Mouse (Mus musculus): ENCODE data around the gene Sstr4. TPM values are rescaled to one million over a fixed set of nuclear protein-coding genes. Genes with fewer than 3 reads are reported as not detected.

The Sstr4 gene
- polyA plus RNA-seq, 1 experiment from 2014 or later = 0.72 TPM

DNA sequence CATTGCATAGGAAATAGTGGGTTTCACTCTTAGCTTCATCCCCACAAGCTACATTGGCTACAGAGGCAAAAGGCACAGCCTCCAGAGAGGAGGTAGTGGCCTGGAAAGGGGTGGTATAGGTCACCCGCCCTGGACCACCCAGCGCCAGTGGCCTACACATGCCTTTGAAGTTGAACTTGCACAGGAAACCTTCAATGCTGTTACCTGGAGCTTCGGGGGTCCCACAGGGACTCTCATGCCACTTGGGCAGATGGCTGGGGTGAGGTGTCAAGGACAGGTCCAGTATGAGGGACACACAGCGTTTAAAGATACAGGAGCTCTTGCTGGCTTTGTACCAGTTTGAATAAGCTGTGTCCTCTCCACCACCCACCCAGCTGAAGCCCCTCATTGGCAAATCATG is 47.6 kb downstream of the Sstr4 start:
- Histone ChIP-seq H3K36me3 (ENCODE audit: insufficient read depth, low read length) (no peaks in the 10 kb centered on the region), H3K4me1 (ENCODE audit: insufficient read depth, low read length) (peaks cover 15% of the 10 kb centered on the region; the same call in 1 of the 2 replicates), H3K27me3 (ENCODE audit: insufficient read depth, low read length) (no peaks in the 10 kb centered on the region), H3K9ac (replicated peaks; ENCODE audit: low read length) (peak overlapping the region; percentile 60), H3K4me2 (replicated peaks; ENCODE audit: low read depth, low read length) (peak overlapping the region; percentile 36), H3K9me3 (ENCODE audit: low read length) (no peaks in the 10 kb centered on the region), H3K27ac (ENCODE audit: low read length) (peak overlapping the region; percentile 90), H3K4me3 (ENCODE audit: low read length) (peak overlapping the region; percentile 39)
- 72% methylated on average over 4 of the region's 4 CpGs for WGBS
- ATAC-seq (ENCODE audit: low FRiP score, low TSS enrichment) = no peak

DNA sequence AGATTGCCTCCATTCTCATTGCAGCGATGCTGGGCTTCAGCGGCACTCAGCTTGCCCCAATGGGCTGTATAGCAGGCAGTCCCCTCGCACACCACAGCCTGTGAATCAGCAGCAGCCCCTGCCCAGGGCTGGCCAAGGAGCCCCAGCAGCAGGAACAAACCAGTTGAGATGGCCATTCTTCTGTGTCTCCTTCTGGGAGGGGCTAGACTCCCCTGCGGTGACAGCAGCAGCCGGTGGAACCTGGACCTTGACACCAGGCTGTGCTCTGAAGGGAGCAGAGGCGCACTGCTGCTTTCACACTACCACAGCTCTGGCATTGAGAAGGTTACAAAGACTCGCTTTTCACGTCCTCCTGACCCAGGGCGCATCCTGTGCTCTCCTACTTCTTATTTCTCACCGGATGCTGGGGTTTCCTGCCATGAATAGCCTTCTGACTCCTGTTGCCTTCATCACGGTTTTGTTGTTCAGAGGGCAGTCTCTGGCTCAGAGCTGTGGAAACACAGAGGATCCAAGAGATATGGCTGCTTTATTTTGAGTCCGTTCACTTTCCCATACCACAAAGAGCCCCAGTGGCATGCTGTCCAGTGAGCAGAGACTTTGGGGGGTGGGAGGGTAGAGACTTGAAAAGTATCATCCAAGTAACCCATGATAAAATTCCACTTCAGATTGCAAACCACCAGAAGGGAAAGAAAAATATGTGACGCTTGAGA is 48.3 kb downstream of the Sstr4 start, which contains the start of gene Cd93:
Gene Cd93 (minus strand): TSS at position 315 of the 710 bp plus-strand sequence.
- peak within 1 kb of the TSS; percentile 36 for H3K4me2 ChIP-seq (replicated peaks; ENCODE audit: low read depth, low read length)
- H3K9me3 ChIP-seq (ENCODE audit: low read length) = no peaks in the 10 kb centered on the region
- ATAC-seq (ENCODE audit: low FRiP score, low TSS enrichment) = peak; percentile 85
- peak within 1 kb of the TSS; percentile 90 for H3K27ac ChIP-seq (ENCODE audit: low read length)
- peak within 1 kb of the TSS; percentile 60 for H3K9ac ChIP-seq (replicated peaks; ENCODE audit: low read length)
- H3K4me3 ChIP-seq (ENCODE audit: low read length) = peak within 1 kb of the TSS; percentile 39
- no peaks in the 10 kb centered on the region for H3K36me3 ChIP-seq (ENCODE audit: insufficient read depth, low read length)
- H3K4me1 ChIP-seq (ENCODE audit: insufficient read depth, low read length) = peaks cover 15% of the 10 kb centered on the region; the same call in 1 of the 2 replicates
- H3K27me3 ChIP-seq (ENCODE audit: insufficient read depth, low read length) = no peaks in the 10 kb centered on the region
- WGBS = 44% methylated on average over 13 of the region's 13 CpGs

DNA sequence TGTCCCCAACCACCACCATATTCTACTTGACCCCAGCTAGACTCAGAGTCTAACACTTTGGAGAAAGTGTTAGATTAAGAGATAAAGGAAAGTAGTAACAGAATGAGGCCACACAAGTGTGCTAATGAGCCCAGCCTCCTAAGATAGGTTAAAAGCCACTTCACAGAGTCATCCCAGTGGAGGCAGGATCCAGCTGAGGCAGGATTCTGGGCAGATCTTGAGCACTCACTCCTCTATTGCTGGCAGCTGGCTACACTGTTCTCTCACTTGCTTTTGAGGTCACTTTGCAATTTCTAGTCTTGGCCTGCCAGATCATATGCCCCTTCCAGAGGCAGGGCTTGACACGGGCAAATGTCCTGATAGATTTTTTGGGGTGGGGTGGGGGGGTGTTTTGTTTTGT is 49.3 kb downstream of the Sstr4 start:
- Histone ChIP-seq H3K4me3 (ENCODE audit: low read length) (no peak overlapping the region), H3K4me1 (ENCODE audit: insufficient read depth, low read length) (peaks cover 15% of the 10 kb centered on the region; the same call in 1 of the 2 replicates), H3K4me2 (replicated peaks; ENCODE audit: low read depth, low read length) (no peak overlapping the region), H3K27ac (ENCODE audit: low read length) (peak overlapping the region; percentile 38; the same call in 1 of the 2 replicates), H3K36me3 (ENCODE audit: insufficient read depth, low read length) (no peaks in the 10 kb centered on the region), H3K9ac (replicated peaks; ENCODE audit: low read length) (no peak overlapping the region), H3K27me3 (ENCODE audit: insufficient read depth, low read length) (no peaks in the 10 kb centered on the region), H3K9me3 (ENCODE audit: low read length) (no peaks in the 10 kb centered on the region)
- 55% methylated on average over 1 of the region's 1 CpGs for WGBS
- no peak for ATAC-seq (ENCODE audit: low FRiP score, low TSS enrichment)

DNA sequence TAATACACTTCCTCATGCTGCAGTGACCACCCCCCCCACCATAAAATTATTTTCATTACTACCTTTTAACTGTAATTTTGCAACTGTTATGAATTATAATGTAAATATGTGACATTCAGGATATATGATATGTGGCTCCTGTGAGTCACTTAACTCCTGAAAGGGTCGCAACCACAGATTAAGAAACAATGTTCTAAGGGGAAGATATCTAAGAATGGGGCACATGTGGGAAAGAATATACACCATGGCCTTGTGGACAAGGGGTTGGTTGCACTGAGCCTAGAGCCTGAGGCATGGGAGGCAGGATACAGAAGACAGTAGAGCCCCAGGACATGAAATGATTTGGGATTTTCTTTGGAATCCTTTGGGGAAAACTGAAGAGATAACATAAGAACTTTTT is 50.5 kb downstream of the Sstr4 start:
- no peaks in the 10 kb centered on the region for H3K27me3 ChIP-seq (ENCODE audit: insufficient read depth, low read length)
- H3K9me3 ChIP-seq (ENCODE audit: low read length) = no peaks in the 10 kb centered on the region
- ATAC-seq (ENCODE audit: low FRiP score, low TSS enrichment) = no peak
- H3K9ac ChIP-seq (replicated peaks; ENCODE audit: low read length) = no peak overlapping the region
- no peaks in the 10 kb centered on the region for H3K36me3 ChIP-seq (ENCODE audit: insufficient read depth, low read length)
- no peak overlapping the region for H3K4me2 ChIP-seq (replicated peaks; ENCODE audit: low read depth, low read length)
- H3K27ac ChIP-seq (ENCODE audit: low read length) = no peak overlapping the region
- no peak overlapping the region for H3K4me3 ChIP-seq (ENCODE audit: low read length)
- H3K4me1 ChIP-seq (ENCODE audit: insufficient read depth, low read length) = peaks cover 15% of the 10 kb centered on the region; the same call in 1 of the 2 replicates
- WGBS = 93% methylated on average over 1 of the region's 1 CpGs

Other genes with a start within 250 kb of the Sstr4 start
- 13.1 and 15.9 TPM in 2 replicates for gene Thbd, start 12.8 kb downstream of the Sstr4 start, polyA plus RNA-seq (2015; fragmentation: Nextera tagmentation; extraction: Ambion mirVana)
- 19.0 and 20.0 TPM in 2 replicates for gene Cd93, start 48.2 kb downstream of the Sstr4 start, polyA plus RNA-seq (2015; fragmentation: Nextera tagmentation; extraction: Ambion mirVana)